Mouse (Mus musculus): Measurements from ENCODE around the gene Gins1.
"Not testable (repeated sequence)": the region's sequence is repeated elsewhere in the genome, so short reads cannot be mapped to it uniquely, and the experiment has no call there.

Gene Gins1

GRCm38 (mm10) chr2:150909429-150910039, 4.3 kb downstream of the Gins1 start:
- peak; percentile 93 for DNase-seq (ENCODE audit: low read depth, low spot score)

- DNase-seq (ENCODE audit: low read depth, low spot score) = no peak
Measured at GRCm38 (mm10) chr2:150910295-150910881, 5.2 kb downstream of the Gins1 start.

GRCm38 (mm10) chr2:150914781-150915515, 9.7 kb downstream of the Gins1 start:
- no peak for DNase-seq (ENCODE audit: low read depth, low spot score)

GRCm38 (mm10) chr2:150915786-150916185, 10.6 kb downstream of the Gins1 start:
- no peak for DNase-seq (ENCODE audit: low read depth, low spot score)

- no peak for DNase-seq (ENCODE audit: low read depth, low spot score)
Measured at GRCm38 (mm10) chr2:150918720-150919119, 13.5 kb downstream of the Gins1 start.

GRCm38 (mm10) chr2:150920543-150920942, 15.3 kb downstream of the Gins1 start:
- no peak for DNase-seq (ENCODE audit: low read depth, low spot score)

GRCm38 (mm10) chr2:150921697-150922096, 16.5 kb downstream of the Gins1 start:
- no peak for DNase-seq (ENCODE audit: low read depth, low spot score)

- no peak for DNase-seq (ENCODE audit: low read depth, low spot score)
Measured at GRCm38 (mm10) chr2:150922165-150922564, 17.0 kb downstream of the Gins1 start.

- no peak for DNase-seq (ENCODE audit: low read depth, low spot score)
Measured at GRCm38 (mm10) chr2:150923026-150923425, 17.8 kb downstream of the Gins1 start.

GRCm38 (mm10) chr2:150923505-150923904, 18.3 kb downstream of the Gins1 start:
- DNase-seq (ENCODE audit: low read depth, low spot score) = no peak

- no peak for DNase-seq (ENCODE audit: low read depth, low spot score)
Measured at GRCm38 (mm10) chr2:150927038-150927720, 22.0 kb downstream of the Gins1 start.

- no peak for DNase-seq (ENCODE audit: low read depth, low spot score)
Measured at GRCm38 (mm10) chr2:150929156-150929555, 24.0 kb downstream of the Gins1 start.

- DNase-seq (ENCODE audit: low read depth, low spot score) = no peak
Measured at GRCm38 (mm10) chr2:150930806-150931205, 25.6 kb downstream of the Gins1 start.

- no peak for DNase-seq (ENCODE audit: low read depth, low spot score)
Measured at GRCm38 (mm10) chr2:150933482-150933881, 28.3 kb downstream of the Gins1 start.

GRCm38 (mm10) chr2:150934659-150935058, 29.5 kb downstream of the Gins1 start:
- no peak for DNase-seq (ENCODE audit: low read depth, low spot score)

- DNase-seq (ENCODE audit: low read depth, low spot score) = no peak
Measured at GRCm38 (mm10) chr2:150944017-150944416, 38.8 kb downstream of the Gins1 start.

GRCm38 (mm10) chr2:150947341-150947740, 42.1 kb downstream of the Gins1 start:
- not testable (repeated sequence) for DNase-seq (ENCODE audit: low read depth, low spot score)

GRCm38 (mm10) chr2:150947880-150948611, 42.8 kb downstream of the Gins1 start:
- not testable (repeated sequence) for DNase-seq (ENCODE audit: low read depth, low spot score)

- no peak for DNase-seq (ENCODE audit: low read depth, low spot score)
Measured at GRCm38 (mm10) chr2:150948786-150949185, 43.6 kb downstream of the Gins1 start.

GRCm38 (mm10) chr2:150949652-150950051, 44.5 kb downstream of the Gins1 start:
- DNase-seq (ENCODE audit: low read depth, low spot score) = no peak

GRCm38 (mm10) chr2:150950056-150950455, 44.9 kb downstream of the Gins1 start:
- DNase-seq (ENCODE audit: low read depth, low spot score) = no peak

GRCm38 (mm10) chr2:150951201-150951600, 46.0 kb downstream of the Gins1 start:
- no peak for DNase-seq (ENCODE audit: low read depth, low spot score)
